Mouse (Mus musculus) ES-Bruce4 (cell line): Measurements from ENCODE around the gene Hagh.

Source experiments
- CTCF ChIP-seq: IDR thresholded peaks from one replicate; pipeline ENCODE4 v1.8.1; 2011; ENCODE audit warnings: low read depth, low read length
- POLR2A ChIP-seq: IDR thresholded peaks from one replicate; pipeline ENCODE4 v1.8.1; 2011; ENCODE audit warnings: low read length; ENCODE audit not compliant: insufficient read depth

DNA sequence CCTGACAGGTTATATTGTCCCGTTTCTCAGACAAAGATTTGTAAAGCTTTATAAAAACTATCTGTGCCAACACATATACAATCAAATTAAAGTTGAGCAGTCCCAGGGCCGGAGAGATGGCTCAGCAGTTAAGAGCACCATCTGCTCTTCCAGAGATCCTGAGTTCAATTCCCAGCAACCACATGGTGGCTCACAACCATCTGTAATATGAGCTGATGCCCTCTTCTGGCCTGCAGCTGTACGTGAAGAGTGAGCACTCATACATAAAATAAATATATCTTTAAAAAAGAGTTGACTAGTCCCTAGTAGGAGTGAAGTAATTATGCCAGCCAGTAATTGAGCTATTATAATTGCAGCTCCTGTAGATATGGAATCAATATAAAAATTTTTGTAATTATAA, 39.4 kb upstream of the Hagh start:
- no peak for TF ChIP-seq CTCF
- no peak for TF ChIP-seq POLR2A
